Mouse (Mus musculus): ENCODE data around the gene Olfm2. TPM values are rescaled to one million over a fixed set of nuclear protein-coding genes. Genes with fewer than 3 reads are reported as not detected.

The Olfm2 gene
- not detected for total RNA-seq (2023)

DNA sequence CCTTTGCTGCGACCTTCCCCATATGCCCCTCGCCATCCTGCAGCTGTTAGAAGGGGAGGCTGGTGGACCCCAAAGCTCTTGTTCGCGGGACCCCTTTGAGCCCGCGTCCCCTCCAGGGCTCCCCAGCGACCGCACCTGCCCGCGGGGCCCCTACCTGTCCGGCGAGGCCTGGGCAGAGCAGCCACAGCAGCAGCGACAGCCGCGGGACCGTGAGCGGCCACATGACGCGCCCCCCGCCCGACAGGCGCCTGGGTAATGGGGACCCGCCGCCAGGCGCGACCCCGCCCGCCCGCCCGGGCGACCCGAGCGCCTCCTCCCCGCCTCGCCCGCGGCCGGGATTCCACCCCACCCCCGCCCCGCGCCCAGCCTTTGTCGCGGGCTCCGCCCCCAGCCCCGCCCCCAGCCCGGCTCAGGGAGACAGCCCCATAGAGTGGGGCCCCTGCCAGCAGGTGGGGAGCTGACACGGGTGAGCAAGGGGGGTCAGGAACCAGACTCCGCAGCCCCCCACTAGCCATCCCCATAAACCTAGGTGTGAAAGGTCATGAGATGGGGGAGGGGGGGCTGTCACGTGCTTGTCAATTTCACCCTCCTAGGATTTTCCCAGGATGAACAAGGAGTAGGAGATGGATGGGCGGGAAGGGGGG lies at the start of gene Olfm2:
TSS of gene Olfm2 (minus strand) at position 333 of the 644 bp plus-strand sequence.

DNA sequence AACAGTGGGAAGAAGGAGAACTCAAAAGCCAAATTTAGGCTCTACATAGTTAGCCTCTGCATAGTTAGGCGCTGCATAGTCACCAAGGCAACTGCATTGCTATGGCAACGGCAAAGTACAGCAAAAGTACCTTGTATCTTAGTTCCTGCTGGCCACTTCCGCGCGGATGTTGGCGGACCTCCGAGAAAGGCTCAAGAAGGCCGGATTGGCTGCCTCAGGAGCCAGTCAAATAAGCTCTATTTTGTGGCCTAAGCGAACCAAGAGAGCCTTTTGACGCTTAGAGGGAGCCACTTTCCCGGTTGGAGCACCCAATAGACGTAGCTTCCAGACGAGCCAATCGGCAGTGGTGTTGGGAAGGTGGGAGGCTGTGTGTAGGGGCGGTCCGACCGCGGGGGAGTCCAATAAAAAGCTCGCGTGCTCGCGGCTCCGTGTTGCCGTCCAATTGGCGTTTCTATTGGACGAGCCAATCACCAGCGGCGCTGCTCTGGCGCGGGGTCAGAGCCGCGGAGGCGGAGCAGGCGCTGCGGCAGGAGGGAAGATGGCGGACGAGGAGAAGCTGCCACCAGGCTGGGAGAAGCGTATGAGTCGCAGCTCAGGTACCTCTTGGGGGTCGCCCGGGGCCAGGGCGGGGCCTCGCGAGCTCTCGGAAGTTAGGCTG lies 94.4 kb downstream of the Olfm2 start, which contains the start of gene Pin1:
TSS of gene Pin1 (plus strand) at position 494 of the 658 bp plus-strand sequence.

DNA sequence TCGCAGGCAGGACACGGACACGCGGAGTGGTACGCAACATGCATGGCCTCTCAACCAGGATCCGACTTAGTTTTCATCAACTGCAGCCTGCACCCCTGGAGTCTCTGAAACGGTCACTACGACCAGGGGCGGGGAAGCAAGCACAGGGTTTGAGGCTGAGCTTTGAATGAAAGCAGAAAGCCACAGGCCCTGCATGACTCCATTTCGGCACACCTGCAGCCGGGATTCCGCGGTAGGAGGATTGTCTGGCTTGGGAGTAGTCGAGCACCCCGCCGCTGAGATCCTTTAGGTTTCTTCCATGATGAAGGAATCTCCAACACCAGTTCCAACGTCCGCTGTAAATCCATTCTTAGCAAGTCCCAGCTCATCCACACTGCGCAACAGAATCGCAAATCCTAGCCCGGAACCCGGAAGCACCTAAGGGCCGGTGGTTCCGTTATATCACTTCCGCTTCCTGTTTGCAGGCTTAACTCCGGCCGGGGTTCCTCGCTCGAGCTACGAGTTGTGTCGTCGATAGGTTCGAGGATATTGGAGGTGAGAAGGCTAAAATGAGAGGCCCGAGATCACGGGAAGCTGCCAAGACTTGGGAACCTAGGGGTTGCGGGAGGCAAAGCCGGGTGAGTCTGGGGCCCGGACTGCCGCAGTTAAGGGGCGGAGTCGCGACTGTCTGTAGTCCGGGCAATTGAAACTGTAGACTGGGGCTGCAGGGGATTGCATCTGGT lies 101.6 kb downstream of the Olfm2 start, which contains the start of gene Fbxl12:
TSS of gene Fbxl12 (minus strand) at position 408 of the 722 bp plus-strand sequence.

DNA sequence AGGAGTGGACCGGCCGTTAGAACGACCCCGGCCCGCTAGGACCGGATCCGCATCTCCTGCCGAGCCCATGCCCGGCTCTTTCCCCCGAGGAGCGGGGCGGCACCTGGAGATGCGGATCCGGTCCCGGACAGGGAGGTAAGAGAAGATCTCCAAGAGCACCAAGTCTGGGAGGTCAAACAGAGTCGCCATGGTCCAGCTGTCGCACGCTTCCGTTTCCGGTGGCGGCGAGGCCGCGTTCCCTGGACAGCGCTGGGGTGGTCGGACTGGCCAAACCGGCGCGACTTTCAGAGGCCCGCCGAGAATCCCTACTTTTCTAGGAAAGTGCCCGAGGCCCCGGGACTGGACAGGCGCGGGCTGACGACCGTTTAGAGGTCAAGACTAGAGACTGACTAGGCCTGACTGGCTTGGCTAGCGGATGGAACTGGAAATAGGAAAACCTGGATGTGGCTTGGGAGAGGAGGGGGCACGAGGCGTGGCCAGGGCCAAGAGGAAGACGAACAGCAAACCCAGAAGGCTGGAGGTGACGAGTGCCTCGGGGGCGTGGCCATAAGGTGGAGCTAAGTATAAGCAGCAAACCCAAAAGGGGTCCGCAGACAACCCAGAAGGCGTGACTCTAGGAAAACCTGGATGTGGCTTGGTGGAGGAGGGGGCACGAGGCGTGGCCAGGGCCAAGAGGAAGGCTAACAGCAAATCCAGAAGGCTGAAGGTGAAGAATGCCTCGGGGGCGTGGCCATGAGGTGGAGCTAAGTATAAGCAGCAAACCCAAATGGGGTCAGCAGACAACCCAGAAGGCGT lies 103.9 kb downstream of the Olfm2 start, which contains the start of gene Ubl5:
TSS of gene Ubl5 (plus strand) at position 778 of the 795 bp plus-strand sequence.

Other genes with a start within 250 kb of the Olfm2 start
- gene Zfp266, start 224.9 kb downstream of the Olfm2 start, total RNA-seq (2023) = 31.1 TPM
- gene Zfp846, start 165.1 kb downstream of the Olfm2 start, total RNA-seq (2023) = 6.9 TPM
- 288 TPM for gene Ubl5, start 103.5 kb downstream of the Olfm2 start, total RNA-seq (2023)
- 93.1 TPM for gene Fbxl12, start 101.6 kb downstream of the Olfm2 start, total RNA-seq (2023)
- 19.6 TPM for gene Pin1, start 94.3 kb downstream of the Olfm2 start, total RNA-seq (2023)
- 0.15 TPM for gene Col5a3, start 68.7 kb upstream of the Olfm2 start, total RNA-seq (2023)
- not detected for gene Rdh8, start 72.2 kb upstream of the Olfm2 start, total RNA-seq (2023)
- 72.1 TPM for gene A230050P20Rik, start 122.3 kb upstream of the Olfm2 start, total RNA-seq (2023)
- 2.3 TPM for gene Angptl6, start 133.4 kb upstream of the Olfm2 start, total RNA-seq (2023)
- 90.6 TPM for gene Ppan, start 141.8 kb upstream of the Olfm2 start, total RNA-seq (2023)
- gene Eif3g, start 152.3 kb upstream of the Olfm2 start, total RNA-seq (2023) = 177 TPM
- 90.9 TPM for gene Dnmt1, start 213.5 kb upstream of the Olfm2 start, total RNA-seq (2023)
- 2.6 TPM for gene S1pr2, start 230.4 kb upstream of the Olfm2 start, total RNA-seq (2023)

Data from CD8-positive naive resting alpha-beta T cell, adult 57 days (primary cell).